Mouse (Mus musculus) myocyte (in vitro differentiated cells): ENCODE data around the gene C530025M09Rik. TPM values are rescaled to one million over a fixed set of nuclear protein-coding genes. Genes with fewer than 3 reads are reported as not detected.

Source experiments
- H3K27me3 ChIP-seq: one replicate; pipeline ENCODE4 v1.6.1; 2011; ENCODE audit not compliant: control insufficient read depth, insufficient read depth, insufficient read length
- H3K36me3 ChIP-seq: one replicate; pipeline ENCODE4 v1.6.1; 2011; ENCODE audit not compliant: control insufficient read depth, insufficient read depth
- H3K4me2 ChIP-seq: one replicate; pipeline ENCODE4 v1.6.1; 2011; ENCODE audit warnings: low read depth, control low read depth
- H3K4me3 ChIP-seq: one replicate; pipeline ENCODE4 v1.5.1; 2011; ENCODE audit warnings: mild to moderate bottlenecking, control low read depth, moderate library complexity
- H3K79me2 ChIP-seq: one replicate; pipeline ENCODE4 v1.6.1; 2011; ENCODE audit not compliant: control insufficient read depth, insufficient read depth
- H3ac ChIP-seq: one replicate; pipeline ENCODE4 v1.6.1; 2011; ENCODE audit not compliant: control insufficient read depth, insufficient read length
- CEBPB ChIP-seq: IDR thresholded peaks from 2 replicates; pipeline ENCODE4 v1.6.1; 2011; ENCODE audit warnings: mild to moderate bottlenecking, moderate library complexity; ENCODE audit not compliant: poor library complexity, insufficient read depth, severe bottlenecking
- E2F4 ChIP-seq: IDR thresholded peaks from one replicate; pipeline ENCODE4 v1.6.1; 2011; ENCODE audit warnings: mild to moderate bottlenecking, control low read depth, moderate library complexity; ENCODE audit not compliant: insufficient read depth
- MAX ChIP-seq: IDR thresholded peaks from one replicate; pipeline ENCODE4 v1.6.1; 2011; ENCODE audit warnings: low read depth, mild to moderate bottlenecking, control low read depth
- MYOD1 ChIP-seq, 3 experiments: IDR thresholded peaks; one replicate each; pipeline ENCODE4 v1.6.1; 2011; ENCODE audit warnings: control low read depth in 2 of 3, low read depth in 2 of 3, mild to moderate bottlenecking in 2 of 3, moderate library complexity in 1 of 3; ENCODE audit not compliant: insufficient read length in 2 of 3, control insufficient read depth in 1 of 3
- MYOG ChIP-seq, 3 experiments: IDR thresholded peaks; one replicate each; pipeline ENCODE4 v1.6.1; 2011; ENCODE audit warnings: control low read depth in 2 of 3, low read depth in 2 of 3, mild to moderate bottlenecking in 2 of 3; ENCODE audit not compliant: insufficient read length in 2 of 3, control insufficient read depth in 1 of 3, insufficient read depth in 1 of 3
- POLR2A ChIP-seq: IDR thresholded peaks from one replicate; pipeline ENCODE4 v1.6.1; 2011; ENCODE audit warnings: low read depth, mild to moderate bottlenecking, control low read depth, moderate library complexity; ENCODE audit not compliant: insufficient read length
- POLR2AphosphoS2 ChIP-seq: IDR thresholded peaks from one replicate; pipeline ENCODE4 v1.6.1; 2011; ENCODE audit warnings: low read depth, control low read depth; ENCODE audit not compliant: insufficient read length
- REST ChIP-seq: IDR thresholded peaks from one replicate; pipeline ENCODE4 v1.6.1; 2011; ENCODE audit warnings: mild to moderate bottlenecking, control low read depth, moderate library complexity; ENCODE audit not compliant: insufficient read depth, insufficient read length
- SRF ChIP-seq: IDR thresholded peaks from one replicate; pipeline ENCODE4 v1.6.1; 2011; ENCODE audit warnings: low read depth; ENCODE audit not compliant: control insufficient read depth, insufficient read length
- TCF12 ChIP-seq: IDR thresholded peaks from one replicate; pipeline ENCODE4 v1.6.1; 2011; ENCODE audit warnings: mild to moderate bottlenecking, control low read depth; ENCODE audit not compliant: poor library complexity, insufficient read depth, severe bottlenecking
- TCF3 ChIP-seq: IDR thresholded peaks from one replicate; pipeline ENCODE4 v1.6.1; 2011; ENCODE audit warnings: low read depth, control low read depth; ENCODE audit not compliant: insufficient read length
- USF1 ChIP-seq: IDR thresholded peaks from one replicate; pipeline ENCODE4 v1.6.1; 2011; ENCODE audit warnings: low read depth, mild to moderate bottlenecking, control low read depth, moderate library complexity
- polyA plus RNA-seq: library from polyadenylated mRNA; unstranded; fragments of >200 nt; fragmentation: generic; extraction: Trizol; gene quantifications from one replicate; pipeline ENCODE4 v1.2.1, GENCODE M21; 2012; ENCODE audit warnings: missing spikeins

The C530025M09Rik gene
- polyA plus RNA-seq, 1 experiment, result not detected

GRCm38 (mm10) chr2:149870496-149870895 lies 39.5 kb upstream of the C530025M09Rik start:
- H3K4me2 ChIP-seq, result no peak overlapping the region
- no peaks in the 10 kb centered on the region for H3K27me3 ChIP-seq
- no peaks in the 10 kb centered on the region for H3K36me3 ChIP-seq
- no peaks in the 10 kb centered on the region for H3K79me2 ChIP-seq
- no peak overlapping the region for H3ac ChIP-seq
- no peak overlapping the region for H3K4me3 ChIP-seq
- TF ChIP-seq USF1, result no peak

GRCm38 (mm10) chr2:149865914-149866435 lies 35.0 kb upstream of the C530025M09Rik start:
- Histone ChIP-seq H3K79me2 (no peaks in the 10 kb centered on the region), H3K27me3 (no peaks in the 10 kb centered on the region), H3ac (no peak overlapping the region), H3K36me3 (no peaks in the 10 kb centered on the region), H3K4me2 (no peak overlapping the region), H3K4me3 (no peak overlapping the region)
- TF ChIP-seq POLR2A (no peak), E2F4 (no peak), USF1 (no peak), SRF (no peak), POLR2AphosphoS2 (no peak), CEBPB (no peak), REST (no peak), MYOD1 (IDR thresholded peaks at IDR 0.05; ENCODE audit: control insufficient read depth in 1 of 3, insufficient read length in 2 of 3, low read depth in 2 of 3) (no peak), TCF12 (no peak), MAX (no peak), TCF3 (no peak), MYOG (IDR thresholded peaks at IDR 0.05; ENCODE audit: control insufficient read depth in 1 of 3, insufficient read depth in 1 of 3, insufficient read length in 2 of 3, low read depth in 2 of 3) (no peak)

- TF ChIP-seq POLR2AphosphoS2, result no peak
- TF ChIP-seq SRF, result no peak
- Histone ChIP-seq H3K4me2 (no peak overlapping the region), H3K36me3 (no peaks in the 10 kb centered on the region)
Observed at GRCm38 (mm10) chr2:149861002-149861401, 30.0 kb upstream of the C530025M09Rik start.

GRCm38 (mm10) chr2:149848778-149849177 lies 17.8 kb upstream of the C530025M09Rik start:
- Histone ChIP-seq H3ac (no peak overlapping the region), H3K79me2 (no peaks in the 10 kb centered on the region), H3K27me3 (no peaks in the 10 kb centered on the region), H3K4me2 (no peak overlapping the region), H3K4me3 (no peak overlapping the region), H3K36me3 (no peaks in the 10 kb centered on the region)
- TF ChIP-seq REST (no peak), TCF3 (no peak), POLR2A (no peak), E2F4 (no peak), POLR2AphosphoS2 (no peak), MYOG (IDR thresholded peaks at IDR 0.05; ENCODE audit: control insufficient read depth in 1 of 3, insufficient read depth in 1 of 3, insufficient read length in 2 of 3, low read depth in 2 of 3) (no peak)

More at GRCm38 (mm10) chr2:149861002-149861401, 30.0 kb upstream of the C530025M09Rik start:
- Histone ChIP-seq H3K79me2 (no peaks in the 10 kb centered on the region), H3K4me3 (no peak overlapping the region), H3K27me3 (no peaks in the 10 kb centered on the region), H3ac (no peak overlapping the region)

- Histone ChIP-seq H3K27me3 (no peaks in the 10 kb centered on the region), H3K4me3 (no peak overlapping the region), H3K4me2 (no peak overlapping the region), H3K36me3 (no peaks in the 10 kb centered on the region), H3K79me2 (no peaks in the 10 kb centered on the region), H3ac (no peak overlapping the region)
- TF ChIP-seq POLR2AphosphoS2, result no peak
- no peak for TF ChIP-seq MYOD1 (IDR thresholded peaks at IDR 0.05; ENCODE audit: control insufficient read depth in 1 of 3, insufficient read length in 2 of 3, low read depth in 2 of 3)
- no peak for TF ChIP-seq SRF
- no peak for TF ChIP-seq REST
- no peak for TF ChIP-seq MYOG (IDR thresholded peaks at IDR 0.05; ENCODE audit: control insufficient read depth in 1 of 3, insufficient read depth in 1 of 3, insufficient read length in 2 of 3, low read depth in 2 of 3)
- TF ChIP-seq USF1, result no peak
- no peak for TF ChIP-seq TCF3
- no peak for TF ChIP-seq POLR2A
- TF ChIP-seq MAX, result no peak
- TF ChIP-seq TCF12, result no peak
- TF ChIP-seq E2F4, result no peak
- TF ChIP-seq CEBPB, result no peak
Observed at GRCm38 (mm10) chr2:149844575-149844974, 13.6 kb upstream of the C530025M09Rik start.

- no peak for TF ChIP-seq TCF12
- no peak for TF ChIP-seq REST
- no peak for TF ChIP-seq POLR2A
- no peak for TF ChIP-seq SRF
- no peak for TF ChIP-seq MYOG (IDR thresholded peaks at IDR 0.05; ENCODE audit: control insufficient read depth in 1 of 3, insufficient read depth in 1 of 3, insufficient read length in 2 of 3, low read depth in 2 of 3)
- TF ChIP-seq USF1, result no peak
- no peak for TF ChIP-seq TCF3
- no peak for TF ChIP-seq POLR2AphosphoS2
- no peak for TF ChIP-seq CEBPB
- TF ChIP-seq MYOD1 (IDR thresholded peaks at IDR 0.05; ENCODE audit: control insufficient read depth in 1 of 3, insufficient read length in 2 of 3, low read depth in 2 of 3), result no peak
- TF ChIP-seq E2F4, result no peak
- TF ChIP-seq MAX, result no peak
- Histone ChIP-seq H3K79me2 (no peaks in the 10 kb centered on the region), H3K4me3 (no peak overlapping the region), H3K4me2 (no peak overlapping the region), H3ac (no peak overlapping the region), H3K36me3 (no peaks in the 10 kb centered on the region), H3K27me3 (no peaks in the 10 kb centered on the region)
Observed at GRCm38 (mm10) chr2:149839666-149840065, 8.7 kb upstream of the C530025M09Rik start.
